Mouse (Mus musculus) left cerebral cortex, adult 9 months (tissue): ENCODE measurements around the gene Trim62.
A peak's percentile ranks its signal among the peaks of the same experiment; 100 is the strongest.

Experiments used
- DNase-seq, 2 experiments: peaks; one replicate each; pipeline ENCODE4 v3.0.0; 2022; ENCODE audit warnings: low spot score in 2 of 2

Trim62 gene

DNA sequence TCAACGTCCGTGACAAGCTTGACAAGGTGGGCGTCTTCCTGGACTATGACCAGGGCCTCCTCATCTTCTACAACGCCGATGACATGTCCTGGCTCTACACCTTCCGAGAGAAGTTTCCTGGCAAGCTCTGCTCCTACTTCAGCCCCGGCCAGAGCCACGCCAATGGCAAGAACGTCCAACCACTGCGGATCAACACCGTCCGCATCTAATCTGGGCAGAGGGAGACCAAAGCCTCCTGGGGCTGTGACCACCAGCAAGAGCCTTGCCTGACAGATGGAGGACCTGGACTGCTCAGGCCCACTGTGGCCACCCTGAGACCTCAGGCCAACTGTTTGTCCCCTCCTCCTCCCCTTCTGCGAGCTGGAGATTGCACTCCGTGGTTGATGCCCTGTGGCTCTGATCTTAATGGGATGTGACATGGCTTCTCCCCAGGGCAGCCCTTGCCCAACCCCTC is 26.0 kb downstream of the Trim62 start:
- no peak for DNase-seq

GRCm38 (mm10) chr4:128910276-128911063 is 27.1 kb downstream of the Trim62 start:
- no peak for DNase-seq

DNA sequence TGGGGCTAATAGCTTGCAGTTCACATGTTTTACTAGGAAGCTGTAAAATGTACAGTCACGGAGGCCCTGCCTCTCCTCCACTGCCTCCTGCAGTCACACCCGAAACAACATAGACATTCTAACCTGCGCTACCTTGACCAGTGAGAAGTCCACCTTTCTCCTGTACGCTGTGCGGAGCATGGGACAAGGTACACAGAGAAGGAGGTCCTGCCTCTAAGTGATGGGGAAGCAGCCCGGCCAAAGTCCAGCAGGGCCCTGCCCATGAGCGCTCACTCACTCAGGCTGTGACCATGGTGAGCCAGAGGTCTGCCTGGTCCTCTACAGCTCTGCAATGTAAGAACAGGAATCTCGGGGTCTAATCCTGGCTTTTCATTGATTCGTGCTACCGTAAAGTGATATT is 28.7 kb downstream of the Trim62 start:
- no peak for DNase-seq

DNA sequence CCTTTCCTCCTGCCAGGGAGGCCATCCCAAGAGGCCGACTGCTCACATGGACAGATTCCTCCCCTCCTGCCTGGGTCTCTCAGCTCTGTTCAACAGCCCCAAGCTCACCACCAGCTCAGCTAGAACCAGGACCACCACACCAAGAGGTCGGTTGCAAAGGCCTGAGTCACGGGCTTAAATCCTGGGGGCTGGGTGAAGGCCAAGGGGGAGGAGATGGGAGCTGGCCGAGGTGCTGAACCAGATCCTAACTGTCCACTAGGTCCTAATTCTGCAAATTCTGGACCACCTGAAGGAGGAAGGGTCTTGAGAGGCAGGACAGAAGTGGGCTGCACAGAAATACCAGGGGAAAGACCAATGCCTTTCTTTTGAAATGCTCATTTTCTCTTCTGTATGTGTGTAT is 30.4 kb downstream of the Trim62 start:
- no peak for DNase-seq

DNA sequence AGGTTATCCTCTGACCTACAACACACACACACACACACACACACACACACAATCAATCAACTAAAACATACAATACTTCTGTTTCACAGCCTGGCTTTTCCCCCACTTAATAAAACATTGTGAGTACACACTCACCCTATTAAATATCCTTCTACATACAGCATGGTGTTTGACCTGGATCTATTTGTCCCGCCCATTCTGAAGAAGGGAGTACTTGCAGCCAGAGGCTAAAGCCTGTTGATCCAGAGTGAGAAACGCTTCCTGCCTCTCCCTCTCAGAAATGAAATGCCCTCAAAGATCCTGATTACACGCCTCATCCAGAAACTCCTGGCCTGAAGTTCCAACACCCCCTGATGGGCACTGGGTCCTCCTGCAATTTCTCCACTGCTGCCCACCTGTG is 33.7 kb downstream of the Trim62 start:
- DNase-seq: no peak

- DNase-seq: peak in 1 of 2 experiments; percentile 64
These were observed 34.4 kb downstream of the Trim62 start for GRCm38 (mm10) chr4:128917756-128918155.

DNA sequence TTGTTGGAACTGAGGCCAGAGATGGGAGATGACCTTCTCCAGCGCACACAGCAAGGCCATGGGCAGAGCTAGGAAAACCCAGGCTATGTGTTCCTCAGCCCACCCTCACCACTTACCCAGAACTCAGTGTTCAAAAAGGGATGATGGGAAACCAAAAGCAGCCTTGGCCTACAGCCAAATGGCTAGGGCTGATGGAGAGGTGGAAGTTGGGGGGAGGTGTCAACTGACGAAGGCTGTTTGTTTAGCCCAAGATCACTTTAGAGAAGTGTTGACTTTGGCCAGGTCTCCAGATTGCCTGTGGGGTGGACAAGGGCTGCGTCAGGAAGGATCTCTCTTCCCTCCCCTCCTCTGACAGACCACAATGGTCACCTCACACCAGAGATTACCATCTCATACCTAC is 34.8 kb downstream of the Trim62 start:
- DNase-seq: no peak

DNA sequence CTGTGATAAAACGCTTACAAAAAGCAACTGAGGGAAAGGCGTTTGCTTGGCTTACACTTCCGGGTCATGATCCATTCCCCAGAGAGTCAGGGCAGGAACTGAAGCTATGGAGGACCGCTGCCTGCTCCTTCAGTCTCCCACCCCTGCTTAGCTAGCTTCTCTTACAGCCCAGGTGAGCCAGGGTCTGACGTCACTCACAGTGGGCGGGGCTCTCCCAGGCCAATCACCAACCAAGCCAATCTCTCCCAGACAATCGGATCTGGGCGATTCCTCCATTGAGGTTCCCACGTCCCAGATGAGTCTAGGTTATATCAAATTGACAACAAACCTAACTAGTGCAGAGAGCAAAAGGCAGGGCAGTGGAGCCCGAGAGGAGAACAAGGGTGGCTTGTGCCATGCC is 35.7 kb downstream of the Trim62 start:
- no peak for DNase-seq

GRCm38 (mm10) chr4:128923603-128924002 is 40.2 kb downstream of the Trim62 start:
- DNase-seq: no peak

- DNase-seq: peak; percentile 60 to 87
These were observed 41.6 kb downstream of the Trim62 start for GRCm38 (mm10) chr4:128924841-128925606.

DNA sequence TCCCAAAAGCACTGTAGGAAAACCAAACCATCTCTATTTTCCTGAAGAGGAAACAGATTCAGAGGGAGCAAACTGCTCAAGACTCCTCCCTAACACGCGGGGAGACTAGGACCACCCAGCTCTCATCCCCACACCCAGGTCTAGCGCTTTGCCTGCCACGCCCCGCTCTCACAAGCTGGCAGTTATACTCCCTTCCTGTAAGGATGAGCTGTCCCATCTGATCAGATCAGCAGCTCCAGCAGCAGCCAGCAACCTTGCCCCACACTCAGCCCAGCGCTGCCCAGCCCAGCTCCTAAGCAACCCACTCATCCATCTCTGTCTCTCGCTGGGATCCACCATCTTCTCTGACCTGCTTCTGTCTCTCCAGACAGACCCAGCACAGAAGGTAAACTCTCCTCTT is 49.4 kb downstream of the Trim62 start:
- no peak for DNase-seq

GRCm38 (mm10) chr4:128935595-128935994 is 52.2 kb downstream of the Trim62 start:
- DNase-seq: no peak

GRCm38 (mm10) chr4:128942346-128942745 is 59.0 kb downstream of the Trim62 start:
- no peak for DNase-seq

DNA sequence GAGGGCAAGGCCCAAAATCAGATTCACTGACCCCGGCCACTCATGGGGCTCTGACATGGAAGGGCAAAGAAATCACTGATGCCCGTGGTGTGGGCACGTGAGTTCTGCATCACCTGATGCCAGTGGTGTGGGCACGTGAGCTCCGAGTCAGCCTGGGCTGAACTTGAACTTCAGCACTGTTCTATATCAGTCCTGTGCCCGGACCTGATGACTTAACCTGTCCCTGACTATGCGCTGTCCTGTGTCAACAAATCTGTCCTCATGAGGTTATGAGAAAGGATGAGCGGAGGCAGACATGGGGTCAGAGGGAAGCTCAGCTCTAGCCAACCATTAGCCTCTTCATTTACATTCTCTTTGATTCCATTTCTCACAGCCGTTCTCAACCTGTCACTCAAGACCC is 63.4 kb downstream of the Trim62 start:
- DNase-seq: no peak

GRCm38 (mm10) chr4:128947326-128947933 is 64.0 kb downstream of the Trim62 start:
- no peak for DNase-seq

DNA sequence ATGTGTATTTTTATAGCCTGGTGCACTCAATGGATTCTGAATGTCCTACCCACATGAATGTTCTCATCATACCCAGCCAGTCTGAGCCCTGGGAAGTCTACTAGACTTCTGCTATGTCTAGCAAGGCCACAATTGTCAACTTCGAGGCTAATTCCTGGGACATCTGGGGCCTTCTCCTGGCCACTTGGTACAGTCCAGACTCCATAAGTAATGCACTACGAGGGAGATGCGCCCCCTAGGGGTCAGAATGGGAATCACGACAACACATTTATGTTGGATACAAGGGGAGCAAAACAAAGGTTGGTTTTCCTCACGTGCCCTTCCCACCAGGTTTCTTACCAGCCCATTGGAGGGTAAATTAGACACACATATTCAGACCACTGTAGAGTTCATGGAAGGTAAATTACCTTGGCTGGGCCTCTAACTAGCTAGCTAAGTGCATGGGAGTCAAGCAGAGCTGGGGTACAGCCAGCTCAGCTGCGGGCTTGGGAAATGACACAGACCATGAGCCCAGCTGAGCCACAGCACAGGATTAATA is 64.8 kb downstream of the Trim62 start:
- peak in 1 of 2 experiments; percentile 45 for DNase-seq

DNA sequence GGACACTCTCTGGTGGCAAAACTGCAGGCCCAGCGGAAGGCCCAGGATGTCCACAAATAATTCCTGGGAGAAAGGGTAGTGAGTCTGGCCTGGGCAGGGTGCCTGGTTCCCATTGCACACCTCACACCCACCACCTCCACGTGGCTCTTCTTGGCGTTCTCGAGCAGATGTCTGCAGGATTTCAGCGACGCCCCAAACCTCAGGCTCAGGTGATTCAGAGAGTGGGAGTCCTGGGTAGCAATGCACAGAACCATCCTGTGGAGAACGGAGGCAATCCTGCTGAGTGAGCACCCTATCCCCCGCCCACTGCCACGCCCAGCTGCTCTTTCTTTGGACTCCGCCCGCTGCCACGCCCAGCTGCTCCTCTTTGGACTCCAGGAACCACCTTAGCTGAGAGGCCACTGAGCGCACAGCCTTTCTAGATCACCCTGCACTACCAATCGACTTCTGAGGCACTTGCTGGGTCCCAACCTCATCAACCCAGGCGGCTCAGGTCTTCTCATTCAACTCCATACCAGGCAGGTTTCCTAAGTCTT is 66.2 kb downstream of the Trim62 start:
- peak in 1 of 2 experiments; percentile 46 for DNase-seq

GRCm38 (mm10) chr4:128950461-128950860 is 67.1 kb downstream of the Trim62 start:
- no peak for DNase-seq

DNA sequence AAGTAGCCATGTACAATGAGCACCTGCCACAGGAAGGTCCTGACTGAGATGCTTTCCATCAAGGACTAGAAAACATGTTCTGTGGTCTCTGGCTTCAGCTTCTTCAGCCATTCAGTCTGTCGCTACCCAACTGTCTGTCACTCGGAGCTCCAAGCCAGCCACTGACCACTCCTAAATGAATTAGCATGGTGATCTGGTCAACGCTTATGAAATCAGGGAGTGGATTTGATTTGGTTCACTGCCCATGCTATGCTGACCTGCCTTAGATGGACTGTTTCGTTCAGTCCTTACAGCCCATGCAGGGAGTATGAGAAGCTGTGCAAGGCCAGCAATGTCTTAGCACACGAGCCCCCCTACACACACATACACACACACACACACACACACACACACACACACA is 70.5 kb downstream of the Trim62 start:
- DNase-seq: no peak

- peak in 1 of 2 experiments; percentile 24 for DNase-seq
These were observed 74.0 kb downstream of the Trim62 start for GRCm38 (mm10) chr4:128957155-128957911.

- DNase-seq: no peak
These were observed 74.8 kb downstream of the Trim62 start for GRCm38 (mm10) chr4:128958156-128958555.
